Mouse (Mus musculus) embryonic fibroblast, embryonic 13.5 days (primary cell): ENCODE measurements around the gene Trip11. TPM values are rescaled to one million over a fixed set of nuclear protein-coding genes. Genes with fewer than 3 reads are reported as not detected.

Experiments used
- H3K27ac ChIP-seq: 2 replicates; pipeline ENCODE4 v1.5.1; 2012; ENCODE audit warnings: low read length, control low read depth, inconsistent platforms; ENCODE audit not compliant: insufficient read depth
- H3K4me1 ChIP-seq: 2 replicates; pipeline ENCODE4 v1.6.1; 2011; ENCODE audit warnings: low read length; ENCODE audit not compliant: control insufficient read depth, insufficient read depth
- H3K4me3 ChIP-seq: 2 replicates; pipeline ENCODE4 v1.5.1; 2011; ENCODE audit warnings: mild to moderate bottlenecking, control low read depth, low read length; ENCODE audit not compliant: insufficient read depth
- CTCF ChIP-seq: IDR thresholded peaks from 2 replicates; pipeline ENCODE4 v1.5.1; 2011; ENCODE audit warnings: mild to moderate bottlenecking, control low read depth, low read length, moderate library complexity, borderline replicate concordance; ENCODE audit not compliant: insufficient read depth
- POLR2A ChIP-seq: IDR thresholded peaks from 2 replicates; pipeline ENCODE4 v1.6.1; 2011; ENCODE audit warnings: low read depth, mild to moderate bottlenecking, control low read depth, low read length, moderate library complexity
- polyA plus RNA-seq: library from polyadenylated mRNA; stranded (reverse); fragments of >200 nt; gene quantifications from 2 replicates; pipeline ENCODE4 v1.2.4, GENCODE M21; 2011; ENCODE audit warnings: low read depth; ENCODE audit not compliant: missing spikeins, insufficient read length

Trip11 gene
- polyA plus RNA-seq, 1 experiment = 35.3 TPM

GRCm38 (mm10) chr12:101811181-101811580 is 101.9 kb downstream of the Trip11 start:
- Histone ChIP-seq H3K27ac (no peak overlapping the region), H3K4me3 (no peak overlapping the region), H3K4me1 (peaks cover 6% of the 10 kb centered on the region; the same call in 1 of the 2 replicates)
- TF ChIP-seq POLR2A = no peak
- no peak for TF ChIP-seq CTCF

GRCm38 (mm10) chr12:101810515-101810914 is 102.6 kb downstream of the Trip11 start:
- TF ChIP-seq POLR2A (no peak), CTCF (no peak)
- no peak overlapping the region for H3K4me3 ChIP-seq
- H3K27ac ChIP-seq = no peak overlapping the region
- H3K4me1 ChIP-seq = peaks cover 6% of the 10 kb centered on the region; the same call in 1 of the 2 replicates

DNA sequence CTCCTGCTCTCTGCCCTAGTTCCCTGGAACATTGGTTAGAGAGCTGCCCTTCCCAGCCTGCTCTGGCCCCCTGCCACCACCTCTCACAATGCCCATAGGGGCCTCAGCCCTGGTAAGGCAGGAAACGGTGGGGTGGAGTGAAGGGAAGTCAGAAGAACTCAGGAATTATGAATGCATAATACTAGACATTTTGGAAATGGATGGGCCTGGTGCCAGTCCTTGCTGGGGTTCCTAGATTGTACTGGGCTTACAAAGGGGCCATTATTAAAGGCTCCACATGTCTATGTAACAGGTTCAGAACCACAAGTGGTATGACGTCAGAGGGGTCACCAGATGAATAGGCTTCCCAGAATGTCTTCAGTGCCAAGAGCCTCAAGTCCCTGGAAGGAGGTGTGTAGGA is 105.7 kb downstream of the Trip11 start:
- Histone ChIP-seq H3K27ac (no peak overlapping the region), H3K4me3 (no peak overlapping the region), H3K4me1 (no peaks in the 10 kb centered on the region)
- TF ChIP-seq CTCF = no peak
- no peak for TF ChIP-seq POLR2A

- Histone ChIP-seq H3K27ac (no peak overlapping the region), H3K4me1 (peaks cover 17% of the 10 kb centered on the region), H3K4me3 (no peak overlapping the region)
- TF ChIP-seq CTCF = no peak
- no peak for TF ChIP-seq POLR2A
Measured at GRCm38 (mm10) chr12:101802445-101802844, 110.6 kb downstream of the Trip11 start.

GRCm38 (mm10) chr12:101801744-101802143 is 111.3 kb downstream of the Trip11 start:
- H3K27ac ChIP-seq = no peak overlapping the region
- peaks cover 20% of the 10 kb centered on the region for H3K4me1 ChIP-seq
- no peak for TF ChIP-seq POLR2A
- TF ChIP-seq CTCF = no peak
- no peak overlapping the region for H3K4me3 ChIP-seq

DNA sequence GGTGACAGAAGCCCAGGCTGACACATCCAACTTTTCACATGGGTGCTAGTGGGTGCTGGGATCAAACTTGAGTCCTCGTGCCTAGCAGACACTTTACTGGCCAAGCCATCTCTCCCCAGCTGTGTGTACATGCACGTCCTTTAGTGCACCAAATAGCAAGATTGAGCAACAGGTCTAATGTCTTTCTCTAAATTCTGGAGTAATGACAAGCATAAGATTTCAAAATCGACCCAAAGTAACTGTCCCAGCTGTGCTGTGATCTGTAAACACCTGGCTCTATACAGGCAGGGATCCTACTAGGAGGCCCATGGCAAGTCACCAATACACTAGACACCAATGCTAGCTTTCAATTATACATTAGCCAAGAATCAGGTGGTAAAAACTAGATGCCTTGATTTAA is 112.0 kb downstream of the Trip11 start:
- TF ChIP-seq POLR2A (no peak), CTCF (no peak)
- no peak overlapping the region for H3K27ac ChIP-seq
- H3K4me3 ChIP-seq = no peak overlapping the region
- H3K4me1 ChIP-seq = peaks cover 20% of the 10 kb centered on the region

- Histone ChIP-seq H3K4me3 (no peak overlapping the region), H3K4me1 (peaks cover 22% of the 10 kb centered on the region), H3K27ac (peak overlapping the region; percentile 74)
- no peak for TF ChIP-seq POLR2A
Measured at GRCm38 (mm10) chr12:101798189-101798922, 114.7 kb downstream of the Trip11 start.

- Histone ChIP-seq H3K27ac (no peak overlapping the region), H3K4me1 (peaks cover 14% of the 10 kb centered on the region), H3K4me3 (no peak overlapping the region)
- TF ChIP-seq POLR2A (no peak), CTCF (no peak)
Measured at GRCm38 (mm10) chr12:101794458-101794857, 118.6 kb downstream of the Trip11 start.

DNA sequence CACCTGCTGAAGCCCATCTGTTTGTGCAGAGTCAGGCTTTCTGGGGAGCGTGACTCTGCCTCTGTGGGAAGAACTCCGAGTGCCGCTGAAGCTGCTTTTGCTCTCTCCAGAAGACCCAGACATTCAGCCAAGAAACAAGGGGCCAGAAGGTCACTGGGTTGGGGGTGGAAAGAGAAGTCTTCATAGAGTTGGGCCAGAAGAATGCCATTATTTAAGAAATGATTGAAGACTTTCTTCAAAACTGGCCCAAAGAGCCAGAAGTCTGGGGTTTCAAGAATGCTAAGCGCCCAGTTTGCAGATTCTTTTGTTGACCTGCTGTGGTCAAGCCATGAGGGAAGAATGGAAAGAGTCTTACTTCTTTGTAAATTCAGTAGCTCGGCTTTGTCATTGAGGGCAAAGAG is 119.8 kb downstream of the Trip11 start:
- TF ChIP-seq CTCF (no peak), POLR2A (no peak)
- Histone ChIP-seq H3K4me3 (no peak overlapping the region), H3K4me1 (peaks cover 10% of the 10 kb centered on the region; the same call in 1 of the 2 replicates), H3K27ac (no peak overlapping the region)

GRCm38 (mm10) chr12:101792684-101793083 is 120.4 kb downstream of the Trip11 start:
- no peak overlapping the region for H3K27ac ChIP-seq
- no peak overlapping the region for H3K4me3 ChIP-seq
- TF ChIP-seq POLR2A (no peak), CTCF (no peak)
- H3K4me1 ChIP-seq = peaks cover 8% of the 10 kb centered on the region; the same call in 1 of the 2 replicates
